Mouse (Mus musculus) ES-Bruce4 (cell line): ENCODE data around the gene Gm28230. TPM values are rescaled to one million over a fixed set of nuclear protein-coding genes. Genes with fewer than 3 reads are reported as not detected.

ENCODE experiments used
- H3K27ac ChIP-seq: 2 replicates; pipeline ENCODE4 v1.5.1; 2012; ENCODE audit warnings: low read length, inconsistent platforms; ENCODE audit not compliant: insufficient read depth
- H3K27me3 ChIP-seq: 2 replicates; pipeline ENCODE4 v1.6.1; 2012; ENCODE audit warnings: mild to moderate bottlenecking, low read length, inconsistent platforms; ENCODE audit not compliant: control insufficient read depth, poor library complexity, insufficient read depth, severe bottlenecking
- H3K36me3 ChIP-seq: 2 replicates; pipeline ENCODE4 v1.6.1; 2012; ENCODE audit warnings: inconsistent platforms, mild to moderate bottlenecking, low read length, moderate library complexity; ENCODE audit not compliant: control insufficient read depth, poor library complexity, insufficient read depth, severe bottlenecking
- H3K4me1 ChIP-seq: one replicate; pipeline ENCODE4 v1.8.1; 2011; ENCODE audit warnings: low read length; ENCODE audit not compliant: control insufficient read depth, insufficient read depth
- H3K4me3 ChIP-seq: 2 replicates; pipeline ENCODE4 v1.5.1; 2011; ENCODE audit warnings: low read depth, mild to moderate bottlenecking, low read length
- H3K9ac ChIP-seq: 2 replicates; pipeline ENCODE4 v1.6.1; 2012; ENCODE audit warnings: low read depth, mild to moderate bottlenecking, inconsistent platforms; ENCODE audit not compliant: poor library complexity, severe bottlenecking
- H3K9me3 ChIP-seq: replicated peaks from 2 replicates; pipeline ENCODE4 v1.6.1; 2012; ENCODE audit warnings: mild to moderate bottlenecking, low read length, inconsistent platforms; ENCODE audit not compliant: control insufficient read depth, poor library complexity, insufficient read depth, severe bottlenecking
- CTCF ChIP-seq: IDR thresholded peaks from one replicate; pipeline ENCODE4 v1.8.1; 2011; ENCODE audit warnings: low read depth, low read length
- EP300 ChIP-seq: IDR thresholded peaks from 2 replicates; pipeline ENCODE4 v1.6.1; 2011; ENCODE audit warnings: low read depth, low read length; ENCODE audit not compliant: insufficient read depth
- POLR2A ChIP-seq: IDR thresholded peaks from one replicate; pipeline ENCODE4 v1.8.1; 2011; ENCODE audit warnings: low read length; ENCODE audit not compliant: insufficient read depth
- polyA plus RNA-seq: library from polyadenylated mRNA; stranded (reverse); fragments of >200 nt; gene quantifications from 2 replicates; pipeline ENCODE4 v1.2.4, GENCODE M21; 2011; ENCODE audit warnings: low read depth; ENCODE audit not compliant: missing spikeins, insufficient read depth, insufficient read length

Gene Gm28230
- polyA plus RNA-seq, 1 experiment, result not detected

GRCm38 (mm10) chr2:74739476-74739800 is 12.9 kb downstream of the Gm28230 start:
- no peak overlapping the region for H3K4me3 ChIP-seq
- H3K36me3 ChIP-seq, result no peaks in the 10 kb centered on the region
- H3K27me3 ChIP-seq, result peaks cover 60% of the 10 kb centered on the region
- H3K27ac ChIP-seq, result no peak overlapping the region
- H3K4me1 ChIP-seq, result no peaks in the 10 kb centered on the region
- TF ChIP-seq EP300, result no peak
- TF ChIP-seq POLR2A, result no peak
- TF ChIP-seq CTCF, result no peak
- H3K9me3 ChIP-seq, result no peaks in the 10 kb centered on the region
- H3K9ac ChIP-seq, result no peak overlapping the region

DNA sequence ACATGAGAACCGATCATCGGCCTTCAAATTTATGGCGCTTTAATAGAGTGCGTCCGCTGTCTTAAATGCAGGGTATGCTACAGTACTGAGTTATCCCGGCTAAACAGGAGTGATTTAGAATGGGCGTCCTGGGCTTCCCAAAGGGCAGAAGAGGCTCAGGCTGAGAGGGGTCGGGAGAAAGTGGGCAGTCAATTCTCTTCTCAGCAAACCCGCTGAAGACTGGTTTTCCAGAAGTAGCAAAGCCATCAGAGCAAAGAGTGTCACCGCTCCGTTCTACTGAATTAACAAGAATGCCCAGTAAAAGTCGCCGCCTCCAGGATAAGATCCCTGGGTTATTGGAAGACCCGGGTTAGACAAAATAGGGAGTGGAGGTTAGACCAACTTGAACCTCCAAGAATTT is 13.3 kb downstream of the Gm28230 start:
- H3K4me1 ChIP-seq, result no peaks in the 10 kb centered on the region
- no peak overlapping the region for H3K27ac ChIP-seq
- no peak overlapping the region for H3K4me3 ChIP-seq
- peaks cover 56% of the 10 kb centered on the region for H3K27me3 ChIP-seq
- no peaks in the 10 kb centered on the region for H3K36me3 ChIP-seq
- no peak overlapping the region for H3K9ac ChIP-seq
- TF ChIP-seq CTCF, result no peak
- no peak for TF ChIP-seq POLR2A
- TF ChIP-seq EP300, result no peak
- H3K9me3 ChIP-seq, result no peaks in the 10 kb centered on the region

- Histone ChIP-seq H3K9ac (no peak overlapping the region), H3K36me3 (no peaks in the 10 kb centered on the region), H3K27me3 (peaks cover 52% of the 10 kb centered on the region), H3K27ac (no peak overlapping the region), H3K4me1 (no peaks in the 10 kb centered on the region), H3K4me3 (peak overlapping the region; percentile 13; the same call in 1 of the 2 replicates), H3K9me3 (no peaks in the 10 kb centered on the region)
- TF ChIP-seq POLR2A (no peak), EP300 (no peak), CTCF (no peak)
These were observed 14.0 kb downstream of the Gm28230 start for GRCm38 (mm10) chr2:74740311-74741091.

GRCm38 (mm10) chr2:74741252-74741978 is 14.9 kb downstream of the Gm28230 start:
- H3K27ac ChIP-seq, result no peak overlapping the region
- no peaks in the 10 kb centered on the region for H3K9me3 ChIP-seq
- H3K27me3 ChIP-seq, result peaks cover 47% of the 10 kb centered on the region
- no peaks in the 10 kb centered on the region for H3K36me3 ChIP-seq
- TF ChIP-seq POLR2A, result no peak
- no peak for TF ChIP-seq CTCF
- no peak for TF ChIP-seq EP300
- H3K9ac ChIP-seq, result no peak overlapping the region
- H3K4me1 ChIP-seq, result no peaks in the 10 kb centered on the region
- no peak overlapping the region for H3K4me3 ChIP-seq

DNA sequence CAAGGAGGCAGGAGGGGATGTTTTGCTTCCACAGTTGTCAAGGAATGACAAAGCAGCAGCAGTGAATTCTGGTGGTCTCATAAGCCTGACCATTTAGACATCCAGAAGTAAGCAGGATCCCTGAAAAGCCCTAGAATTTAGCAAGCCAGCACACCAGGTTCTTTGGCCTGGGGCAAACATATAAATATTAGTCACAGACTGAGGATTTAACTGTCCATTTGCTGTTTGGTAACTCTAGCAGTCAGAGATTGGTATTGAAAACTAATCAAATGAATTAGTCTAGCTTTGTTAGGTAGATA is 15.4 kb downstream of the Gm28230 start:
- H3K4me1 ChIP-seq, result no peaks in the 10 kb centered on the region
- TF ChIP-seq EP300 (no peak), POLR2A (no peak)
- H3K36me3 ChIP-seq, result no peaks in the 10 kb centered on the region
- no peak overlapping the region for H3K27ac ChIP-seq
- no peaks in the 10 kb centered on the region for H3K9me3 ChIP-seq
- no peak overlapping the region for H3K9ac ChIP-seq
- no peak overlapping the region for H3K4me3 ChIP-seq
- peaks cover 44% of the 10 kb centered on the region for H3K27me3 ChIP-seq

DNA sequence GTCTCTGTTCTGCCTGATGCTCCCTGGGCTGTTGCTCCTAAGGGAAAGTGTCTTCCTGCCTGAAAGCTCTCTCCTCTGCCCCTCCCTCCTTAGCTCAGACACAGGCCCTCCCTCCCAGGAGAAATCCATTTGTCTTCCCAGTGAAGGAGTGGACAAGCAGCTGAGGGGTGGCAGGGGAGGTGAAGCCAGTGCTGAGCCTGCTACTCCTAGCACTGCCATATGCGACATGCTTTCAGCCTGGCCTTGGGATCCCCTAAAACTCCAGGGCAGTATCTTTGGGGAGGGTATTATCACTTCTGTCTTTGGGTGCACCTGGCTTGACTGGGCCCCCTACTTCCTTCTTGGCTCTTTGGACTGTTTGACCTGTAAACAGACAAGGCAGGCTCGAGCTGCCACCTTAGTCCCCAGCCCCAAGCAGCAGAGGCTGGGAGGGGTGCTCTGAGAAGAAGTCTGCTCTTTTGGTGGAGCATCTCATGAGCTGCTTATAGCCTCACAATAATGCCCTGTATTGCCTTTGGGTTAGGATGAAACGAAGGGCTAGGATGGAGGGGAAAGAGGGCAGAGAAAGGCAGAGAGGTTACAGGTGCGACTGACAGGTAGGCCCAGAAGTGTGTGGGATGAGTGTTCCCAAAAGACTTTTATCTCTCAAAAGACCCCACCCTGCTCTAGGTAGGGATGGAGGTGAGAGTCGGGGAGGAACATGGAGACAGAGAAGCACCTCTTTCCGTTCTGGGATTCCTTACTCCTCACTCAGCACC is 19.2 kb downstream of the Gm28230 start:
- no peaks in the 10 kb centered on the region for H3K9me3 ChIP-seq
- H3K4me1 ChIP-seq, result no peaks in the 10 kb centered on the region
- H3K9ac ChIP-seq, result no peak overlapping the region
- no peak overlapping the region for H3K27ac ChIP-seq
- TF ChIP-seq EP300 (no peak), POLR2A (no peak)
- peaks cover 23% of the 10 kb centered on the region for H3K27me3 ChIP-seq
- H3K4me3 ChIP-seq, result no peak overlapping the region
- H3K36me3 ChIP-seq, result no peaks in the 10 kb centered on the region
